Mouse (Mus musculus) heart, adult 2 months (tissue): ENCODE results near the gene Cpt2.

Source experiments
- CTCF ChIP-seq: fragments of 200-600 bp; IDR thresholded peaks from 2 replicates; pipeline ENCODE4 v1.8.1; 2022; ENCODE audit warnings: antibody characterized with exemption, mild to moderate bottlenecking, moderate library complexity
- POLR2A ChIP-seq: fragments of 200-500 bp; IDR thresholded peaks from 2 replicates; pipeline ENCODE4 v1.6.1; 2011; ENCODE audit warnings: mild to moderate bottlenecking, low read depth, low read length, control low read depth; ENCODE audit not compliant: insufficient read depth

DNA sequence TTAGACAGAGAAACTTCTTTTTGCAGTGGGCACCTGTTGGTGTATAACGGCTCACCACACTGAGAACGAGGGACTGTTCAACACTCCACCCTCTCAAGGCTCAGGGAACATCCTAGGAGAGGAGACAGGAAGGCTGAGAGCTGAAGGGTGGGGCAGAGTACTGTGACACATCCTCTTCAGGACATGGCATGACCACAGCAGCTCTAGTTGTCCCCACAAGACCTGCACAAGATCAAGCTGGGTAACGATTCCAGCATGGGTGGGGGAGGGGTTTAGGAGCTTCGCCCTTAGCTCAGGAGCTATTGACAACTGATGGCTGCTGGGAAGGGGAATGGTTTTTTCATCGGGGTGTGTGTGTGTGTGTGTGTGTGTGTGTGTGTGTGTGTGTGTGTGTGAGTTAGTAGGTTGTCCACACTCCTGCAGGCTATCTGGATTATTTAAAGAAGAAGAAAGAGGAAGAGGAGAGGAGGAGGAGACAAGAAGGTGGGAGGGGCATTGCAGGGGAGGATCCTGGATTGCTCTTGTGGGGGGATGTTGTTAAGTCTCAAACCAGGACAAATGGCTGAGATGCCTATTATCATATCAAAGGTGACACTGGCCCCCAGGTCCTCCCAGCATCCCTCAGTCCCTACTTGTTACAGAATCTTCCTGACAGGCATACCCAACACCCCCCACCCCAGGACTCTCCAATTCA lies 43.2 kb upstream of the Cpt2 start:
- 0 out of 2 replicates have a peak, but pooled peaks have one; percentile 39 for TF ChIP-seq POLR2A
- no peak for TF ChIP-seq CTCF
